Mouse (Mus musculus): ENCODE data around the gene Bag5.

- TF ChIP-seq CTCF (IDR thresholded peaks at IDR 0.05; ENCODE audit: low read depth, low read length) (no peak), POLR2A (IDR thresholded peaks at IDR 0.05; ENCODE audit: extremely low read depth, insufficient read depth, low read length) (no peak)
Measured at GRCm38 (mm10) chr12:111743981-111744423, 30.9 kb upstream of the Bag5 start.
